Mouse (Mus musculus): ENCODE measurements at regions not wholly inside any gene's neighbourhood (a gene's known extent, or its start where the extent isn't known, plus 50 kb on each side); places are given as distances from the start of the nearest gene placed in this dataset.

- Histone ChIP-seq H3K27ac (ENCODE audit: control insufficient read depth, insufficient read depth, low read depth, low read length) (no peak overlapping the region), H3K27me3 (ENCODE audit: control insufficient read depth, insufficient read depth, low read length) (no peaks in the 10 kb centered on the region), H3K36me3 (ENCODE audit: control insufficient read depth, insufficient read depth, low read length) (no peaks in the 10 kb centered on the region), H3K4me3 (ENCODE audit: control insufficient read depth, low read depth, low read length) (peak overlapping the region; percentile 47), H3K4me1 (ENCODE audit: control insufficient read depth, insufficient read depth, low read length) (peaks cover 4% of the 10 kb centered on the region; the same call in 1 of the 2 replicates)
- TF ChIP-seq CTCF (IDR thresholded peaks at IDR 0.05; ENCODE audit: control insufficient read depth, insufficient read depth, insufficient replicate concordance, low read depth, low read length) (no peak), POLR2A (IDR thresholded peaks at IDR 0.05; ENCODE audit: control insufficient read depth, low read depth, low read length) (no peak)
These were observed 81.4 kb upstream of the Cpsf6 start for GRCm38 (mm10) chr10:117461261-117461660.

- Histone ChIP-seq H3K4me1 (ENCODE audit: control insufficient read depth, insufficient read depth, low read length) (peaks cover 8% of the 10 kb centered on the region; the same call in 1 of the 2 replicates), H3K27ac (ENCODE audit: control insufficient read depth, insufficient read depth, low read depth, low read length) (no peak overlapping the region), H3K4me3 (ENCODE audit: control insufficient read depth, low read depth, low read length) (peak overlapping the region; percentile 85), H3K36me3 (ENCODE audit: control insufficient read depth, insufficient read depth, low read length) (no peaks in the 10 kb centered on the region), H3K27me3 (ENCODE audit: control insufficient read depth, insufficient read depth, low read length) (no peaks in the 10 kb centered on the region)
- TF ChIP-seq POLR2A (IDR thresholded peaks at IDR 0.05; ENCODE audit: control insufficient read depth, low read depth, low read length) (no peak), CTCF (IDR thresholded peaks at IDR 0.05; ENCODE audit: control insufficient read depth, insufficient read depth, insufficient replicate concordance, low read depth, low read length) (no peak)
These were observed 80.5 kb upstream of the Cpsf6 start for GRCm38 (mm10) chr10:117460366-117460730.

- Histone ChIP-seq H3K4me1 (ENCODE audit: control insufficient read depth, insufficient read depth, low read length) (peaks cover 8% of the 10 kb centered on the region; the same call in 1 of the 2 replicates), H3K27me3 (ENCODE audit: control insufficient read depth, insufficient read depth, low read length) (no peaks in the 10 kb centered on the region)
These were observed 80.0 kb upstream of the Cpsf6 start for GRCm38 (mm10) chr10:117459651-117460365.

GRCm38 (mm10) chr10:117459041-117459475 is 79.2 kb upstream of the Cpsf6 start:
- TF ChIP-seq POLR2A (IDR thresholded peaks at IDR 0.05; ENCODE audit: control insufficient read depth, low read depth, low read length): peak; percentile 43; the same call in 1 of the 2 replicates
- no peak for TF ChIP-seq CTCF (IDR thresholded peaks at IDR 0.05; ENCODE audit: control insufficient read depth, insufficient read depth, insufficient replicate concordance, low read depth, low read length)
- H3K4me3 ChIP-seq (ENCODE audit: control insufficient read depth, low read depth, low read length): peak overlapping the region; percentile 82
- H3K27ac ChIP-seq (ENCODE audit: control insufficient read depth, insufficient read depth, low read depth, low read length): no peak overlapping the region
- no peaks in the 10 kb centered on the region for H3K27me3 ChIP-seq (ENCODE audit: control insufficient read depth, insufficient read depth, low read length)
- no peaks in the 10 kb centered on the region for H3K36me3 ChIP-seq (ENCODE audit: control insufficient read depth, insufficient read depth, low read length)
- peaks cover 8% of the 10 kb centered on the region; the same call in 1 of the 2 replicates for H3K4me1 ChIP-seq (ENCODE audit: control insufficient read depth, insufficient read depth, low read length)

More at GRCm38 (mm10) chr10:117459651-117460365, 80.0 kb upstream of the Cpsf6 start:
- Histone ChIP-seq H3K27ac (ENCODE audit: control insufficient read depth, insufficient read depth, low read depth, low read length) (no peak overlapping the region), H3K36me3 (ENCODE audit: control insufficient read depth, insufficient read depth, low read length) (no peaks in the 10 kb centered on the region), H3K4me3 (ENCODE audit: control insufficient read depth, low read depth, low read length) (peak overlapping the region; percentile 85)
- no peak for TF ChIP-seq CTCF (IDR thresholded peaks at IDR 0.05; ENCODE audit: control insufficient read depth, insufficient read depth, insufficient replicate concordance, low read depth, low read length)
- no peak for TF ChIP-seq POLR2A (IDR thresholded peaks at IDR 0.05; ENCODE audit: control insufficient read depth, low read depth, low read length)

- H3K4me3 ChIP-seq (ENCODE audit: control insufficient read depth, low read depth, low read length): peak overlapping the region; percentile 82
- H3K36me3 ChIP-seq (ENCODE audit: control insufficient read depth, insufficient read depth, low read length): no peaks in the 10 kb centered on the region
- no peak for TF ChIP-seq POLR2A (IDR thresholded peaks at IDR 0.05; ENCODE audit: control insufficient read depth, low read depth, low read length)
- no peak overlapping the region for H3K27ac ChIP-seq (ENCODE audit: control insufficient read depth, insufficient read depth, low read depth, low read length)
- H3K27me3 ChIP-seq (ENCODE audit: control insufficient read depth, insufficient read depth, low read length): no peaks in the 10 kb centered on the region
- H3K4me1 ChIP-seq (ENCODE audit: control insufficient read depth, insufficient read depth, low read length): peaks cover 8% of the 10 kb centered on the region; the same call in 1 of the 2 replicates
These were observed 78.6 kb upstream of the Cpsf6 start for GRCm38 (mm10) chr10:117458271-117459040.

GRCm38 (mm10) chr10:117457701-117457950 is 77.8 kb upstream of the Cpsf6 start:
- peaks cover 8% of the 10 kb centered on the region; the same call in 1 of the 2 replicates for H3K4me1 ChIP-seq (ENCODE audit: control insufficient read depth, insufficient read depth, low read length)
- TF ChIP-seq POLR2A (IDR thresholded peaks at IDR 0.05; ENCODE audit: control insufficient read depth, low read depth, low read length) (no peak), CTCF (IDR thresholded peaks at IDR 0.05; ENCODE audit: control insufficient read depth, insufficient read depth, insufficient replicate concordance, low read depth, low read length) (no peak)
- H3K4me3 ChIP-seq (ENCODE audit: control insufficient read depth, low read depth, low read length): peak overlapping the region; percentile 64
- H3K27me3 ChIP-seq (ENCODE audit: control insufficient read depth, insufficient read depth, low read length): no peaks in the 10 kb centered on the region
- H3K36me3 ChIP-seq (ENCODE audit: control insufficient read depth, insufficient read depth, low read length): no peaks in the 10 kb centered on the region
- no peak overlapping the region for H3K27ac ChIP-seq (ENCODE audit: control insufficient read depth, insufficient read depth, low read depth, low read length)

GRCm38 (mm10) chr10:117456904-117457700 is 77.3 kb upstream of the Cpsf6 start:
- Histone ChIP-seq H3K27me3 (ENCODE audit: control insufficient read depth, insufficient read depth, low read length) (no peaks in the 10 kb centered on the region), H3K27ac (ENCODE audit: control insufficient read depth, insufficient read depth, low read depth, low read length) (no peak overlapping the region), H3K4me3 (ENCODE audit: control insufficient read depth, low read depth, low read length) (peak overlapping the region; percentile 64), H3K4me1 (ENCODE audit: control insufficient read depth, insufficient read depth, low read length) (peaks cover 7% of the 10 kb centered on the region; the same call in 1 of the 2 replicates), H3K36me3 (ENCODE audit: control insufficient read depth, insufficient read depth, low read length) (no peaks in the 10 kb centered on the region)
- TF ChIP-seq POLR2A (IDR thresholded peaks at IDR 0.05; ENCODE audit: control insufficient read depth, low read depth, low read length) (no peak), CTCF (IDR thresholded peaks at IDR 0.05; ENCODE audit: control insufficient read depth, insufficient read depth, insufficient replicate concordance, low read depth, low read length) (no peak)

All from testis, adult 2 months (tissue).